Mouse (Mus musculus): ENCODE results near the gene Esrrg.

The Esrrg gene

GRCm38 (mm10) chr1:187608261-187608921 is at the start of gene Esrrg:
TSS of gene Esrrg (plus strand) at chr1:187608791.
- DNase-seq (ENCODE audit: low spot score in 2 of 2): no peak

GRCm38 (mm10) chr1:187583982-187584381 is 24.6 kb upstream of the Esrrg start:
- no peak for DNase-seq (ENCODE audit: low spot score in 2 of 2)

GRCm38 (mm10) chr1:187586541-187587075 is 22.0 kb upstream of the Esrrg start:
- no peak for DNase-seq (ENCODE audit: low spot score in 2 of 2)

GRCm38 (mm10) chr1:187602942-187603341 is 5.6 kb upstream of the Esrrg start:
- no peak for DNase-seq (ENCODE audit: low spot score in 2 of 2)

- DNase-seq (ENCODE audit: low spot score in 2 of 2): no peak
Observed at GRCm38 (mm10) chr1:187604063-187604484, 4.5 kb upstream of the Esrrg start.

- no peak for DNase-seq (ENCODE audit: low spot score in 2 of 2)
Observed at GRCm38 (mm10) chr1:187604691-187605310, 3.8 kb upstream of the Esrrg start.

- DNase-seq (ENCODE audit: low spot score in 2 of 2): no peak
Observed at GRCm38 (mm10) chr1:187605391-187606270, 3.0 kb upstream of the Esrrg start.

- no peak for DNase-seq (ENCODE audit: low spot score in 2 of 2)
Observed at GRCm38 (mm10) chr1:187606271-187607040, 2.1 kb upstream of the Esrrg start.

GRCm38 (mm10) chr1:187607065-187608047 is 1.2 kb upstream of the Esrrg start:
- DNase-seq (ENCODE audit: low spot score in 2 of 2): no peak

- DNase-seq (ENCODE audit: low spot score in 2 of 2): no peak
Observed at GRCm38 (mm10) chr1:187609021-187609852, 646 bp downstream of the Esrrg start.

- no peak for DNase-seq (ENCODE audit: low spot score in 2 of 2)
Observed at GRCm38 (mm10) chr1:187609853-187610230, 1.3 kb downstream of the Esrrg start.

GRCm38 (mm10) chr1:187610336-187610948 is 1.9 kb downstream of the Esrrg start:
- DNase-seq (ENCODE audit: low spot score in 2 of 2): no peak

GRCm38 (mm10) chr1:187611925-187612324 is 3.3 kb downstream of the Esrrg start:
- no peak for DNase-seq (ENCODE audit: low spot score in 2 of 2)

GRCm38 (mm10) chr1:187613277-187613676 is 4.7 kb downstream of the Esrrg start:
- no peak for DNase-seq (ENCODE audit: low spot score in 2 of 2)

GRCm38 (mm10) chr1:187623981-187624380 is 15.4 kb downstream of the Esrrg start:
- DNase-seq (ENCODE audit: low spot score in 2 of 2): no peak

- DNase-seq (ENCODE audit: low spot score in 2 of 2): no peak
Observed at GRCm38 (mm10) chr1:187630361-187630760, 21.8 kb downstream of the Esrrg start.

GRCm38 (mm10) chr1:187631486-187631885 is 22.9 kb downstream of the Esrrg start:
- no peak for DNase-seq (ENCODE audit: low spot score in 2 of 2)

- no peak for DNase-seq (ENCODE audit: low spot score in 2 of 2)
Observed at GRCm38 (mm10) chr1:187645258-187645657, 36.7 kb downstream of the Esrrg start.

GRCm38 (mm10) chr1:187648551-187648950 is 40.0 kb downstream of the Esrrg start:
- no peak for DNase-seq (ENCODE audit: low spot score in 2 of 2)
